Mouse (Mus musculus) CD4-positive, CD25-positive, alpha-beta regulatory T cell, adult 4 months (primary cell): ENCODE results near the gene Aicda. TPM values are rescaled to one million over a fixed set of nuclear protein-coding genes. Genes with fewer than 3 reads are reported as not detected.
"Not testable (repeated sequence)": the region's sequence is repeated elsewhere in the genome, so short reads cannot be mapped to it uniquely, and the experiment has no call there.

Experiments used
- ATAC-seq: one replicate; pipeline ENCODE4 v1.8.0; 2017
- polyA plus RNA-seq, 2 experiments: library from polyadenylated mRNA; unstranded; fragments of 100-300 nt; shearing (Covaris generic); gene quantifications; one replicate each; pipeline ENCODE4 v1.2.1; 2017

Aicda gene
- polyA plus RNA-seq, 2 experiments from 2014 or later: 0.66 to 1.6 TPM

DNA sequence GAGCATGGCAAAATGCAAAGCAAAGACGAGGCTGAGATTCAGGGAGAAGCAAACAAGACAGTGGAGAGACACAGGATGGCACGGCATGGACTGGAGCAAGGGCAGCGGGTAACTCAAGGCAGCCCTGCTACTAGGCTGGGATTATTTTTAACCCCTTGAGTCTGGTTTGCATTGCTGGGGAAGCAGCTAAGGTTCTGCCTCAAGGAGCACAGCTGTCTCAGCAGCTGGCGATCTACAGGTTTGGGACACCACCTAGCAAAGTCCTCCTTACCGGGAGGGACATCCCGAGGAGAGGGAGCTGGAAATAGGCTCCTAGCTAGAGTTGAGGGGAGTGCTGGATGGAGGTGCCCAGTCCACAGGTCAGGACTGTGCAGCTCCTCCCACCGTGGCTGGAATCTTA lies 1.7 kb downstream of the Aicda start:
- no peak for ATAC-seq

DNA sequence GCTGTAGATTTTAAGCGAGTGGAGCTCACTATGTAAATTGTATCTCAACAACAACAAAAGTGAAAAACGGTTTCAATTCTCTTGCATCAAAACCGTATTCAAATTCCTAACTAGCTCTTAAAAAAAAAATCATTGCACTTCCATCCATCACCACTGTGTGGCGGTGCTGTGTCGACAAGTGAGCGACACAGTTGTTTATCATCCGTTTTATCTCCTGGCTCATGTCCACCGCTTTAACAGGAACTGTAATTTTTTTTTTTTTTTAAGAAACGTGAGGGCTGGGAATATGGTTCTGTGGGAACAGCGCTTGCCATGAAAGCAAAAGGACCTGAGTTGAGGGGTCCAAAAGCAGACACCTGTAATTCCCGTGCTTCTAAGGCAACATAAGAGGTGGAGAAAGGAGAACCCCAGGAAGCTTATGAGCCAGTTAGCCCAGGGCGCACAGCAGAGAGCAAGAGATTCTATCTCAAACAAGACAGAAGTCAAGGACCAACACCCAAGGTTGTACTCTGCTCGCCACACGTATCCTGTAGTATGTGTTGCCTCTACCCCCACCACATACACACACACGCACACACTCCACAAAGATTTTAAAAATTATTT lies 3.5 kb downstream of the Aicda start:
- ATAC-seq: peak; percentile 80

DNA sequence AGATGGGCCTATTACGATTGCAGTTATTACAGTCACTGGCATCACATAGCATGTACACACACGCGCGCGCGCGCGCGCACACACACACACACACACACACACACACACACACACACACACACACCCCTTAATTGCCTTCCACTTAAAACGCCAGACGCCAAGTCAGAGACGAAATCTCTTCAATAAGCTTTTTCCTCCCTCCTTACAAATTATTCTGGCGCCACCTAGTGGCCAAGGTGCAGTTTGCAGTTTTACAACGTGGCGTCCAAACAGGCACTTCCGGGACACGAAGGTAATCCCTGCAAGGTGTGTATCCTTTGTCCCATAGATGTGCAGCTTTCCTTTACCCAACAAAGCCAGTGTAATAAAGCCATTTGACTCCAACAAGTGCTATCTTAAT lies 6.8 kb downstream of the Aicda start:
- ATAC-seq: peak; percentile 76

DNA sequence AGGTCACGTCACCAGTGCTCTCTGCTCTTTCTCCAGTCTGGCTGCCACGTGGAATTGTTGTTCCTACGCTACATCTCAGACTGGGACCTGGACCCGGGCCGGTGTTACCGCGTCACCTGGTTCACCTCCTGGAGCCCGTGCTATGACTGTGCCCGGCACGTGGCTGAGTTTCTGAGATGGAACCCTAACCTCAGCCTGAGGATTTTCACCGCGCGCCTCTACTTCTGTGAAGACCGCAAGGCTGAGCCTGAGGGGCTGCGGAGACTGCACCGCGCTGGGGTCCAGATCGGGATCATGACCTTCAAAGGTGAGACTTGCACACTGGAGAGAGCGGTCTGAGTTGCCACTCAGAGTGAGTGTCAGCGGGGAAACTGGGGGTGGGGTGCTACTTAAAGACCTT lies 7.4 kb downstream of the Aicda start:
- ATAC-seq: no peak

DNA sequence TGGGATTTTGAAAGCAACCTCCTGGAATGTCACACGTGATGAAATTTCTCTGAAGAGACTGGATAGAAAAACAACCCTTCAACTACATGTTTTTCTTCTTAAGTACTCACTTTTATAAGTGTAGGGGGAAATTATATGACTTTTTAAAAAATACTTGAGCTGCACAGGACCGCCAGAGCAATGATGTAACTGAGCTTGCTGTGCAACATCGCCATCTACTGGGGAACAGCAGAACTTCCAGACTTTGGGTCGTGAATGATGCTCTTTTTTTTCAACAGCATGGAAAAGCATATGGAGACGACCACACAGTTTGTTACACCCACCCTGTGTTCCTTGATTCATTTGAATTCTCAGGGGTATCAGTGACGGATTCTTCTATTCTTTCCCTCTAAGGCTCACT lies 8.9 kb downstream of the Aicda start:
- ATAC-seq: peak; percentile 70

DNA sequence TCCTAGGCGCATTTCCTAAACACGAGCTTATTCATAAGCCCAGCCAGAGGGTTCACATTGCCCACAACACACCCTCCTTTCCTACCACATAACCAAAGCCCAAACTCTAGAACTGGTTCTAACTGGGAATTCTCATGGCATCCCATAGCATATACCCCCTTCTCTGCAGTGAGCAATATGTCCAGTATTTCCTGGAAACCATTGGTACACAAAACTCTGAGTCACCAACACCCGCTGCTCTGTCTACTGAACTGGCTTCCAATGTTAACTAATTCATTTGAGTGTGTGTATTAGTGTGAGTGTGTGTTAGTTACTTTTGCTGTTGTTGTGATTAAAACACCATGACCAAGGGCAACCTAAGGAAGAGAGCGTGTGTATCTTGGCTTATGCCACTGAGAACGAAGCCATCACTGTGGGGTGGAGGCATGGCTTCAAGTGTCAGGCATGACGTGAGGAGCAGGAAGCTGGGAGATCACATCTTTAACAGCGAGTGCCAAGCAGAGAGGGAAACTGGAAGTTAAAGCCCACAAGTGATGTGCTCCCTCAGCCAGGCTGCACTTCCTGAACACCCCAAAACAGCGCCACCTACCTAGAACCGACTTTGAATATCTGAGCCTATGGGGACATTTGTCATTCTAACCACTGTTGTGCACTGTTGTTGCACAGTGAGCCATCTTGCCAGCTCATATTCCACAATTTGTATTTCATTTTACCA lies 11.6 kb downstream of the Aicda start:
- no peak for ATAC-seq

DNA sequence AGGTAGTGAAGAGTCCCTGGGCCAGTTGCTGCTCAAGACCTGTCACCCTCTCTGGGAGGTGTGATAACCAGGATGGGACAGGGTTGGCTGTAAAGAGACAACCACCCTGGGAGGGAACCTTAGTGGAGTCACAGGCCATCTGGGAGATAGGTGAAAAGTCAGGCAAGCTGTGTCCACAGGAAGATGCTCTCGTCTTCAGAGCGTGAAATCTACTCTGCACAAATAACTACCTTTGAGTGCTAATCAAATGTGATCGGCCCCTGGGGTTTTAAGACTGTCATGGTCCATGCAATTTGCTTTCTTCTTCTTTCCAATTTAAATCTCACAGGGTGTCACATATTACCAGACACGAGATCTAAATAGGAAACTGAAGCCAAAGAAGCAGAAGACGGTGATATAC lies 15.5 kb downstream of the Aicda start:
- ATAC-seq: no peak

DNA sequence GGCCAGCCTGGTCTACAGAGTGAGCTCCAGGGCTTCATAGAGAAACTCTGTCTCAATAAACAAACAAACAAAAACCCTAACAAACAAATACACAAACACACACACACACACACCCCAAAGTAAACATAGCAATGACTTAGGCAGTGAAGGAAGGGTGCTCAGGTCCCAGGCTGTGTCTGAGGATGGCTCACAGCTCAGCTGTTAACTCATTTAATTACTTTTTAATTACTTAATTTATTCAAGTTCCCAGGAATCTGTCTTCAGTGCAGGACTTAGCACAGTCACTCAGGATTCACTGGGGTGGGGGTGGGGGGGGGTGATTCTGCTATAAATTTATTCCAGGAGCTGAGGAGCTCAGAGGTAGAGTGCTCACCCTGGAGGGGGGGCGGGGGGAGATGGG lies 16.2 kb downstream of the Aicda start:
- no peak for ATAC-seq

DNA sequence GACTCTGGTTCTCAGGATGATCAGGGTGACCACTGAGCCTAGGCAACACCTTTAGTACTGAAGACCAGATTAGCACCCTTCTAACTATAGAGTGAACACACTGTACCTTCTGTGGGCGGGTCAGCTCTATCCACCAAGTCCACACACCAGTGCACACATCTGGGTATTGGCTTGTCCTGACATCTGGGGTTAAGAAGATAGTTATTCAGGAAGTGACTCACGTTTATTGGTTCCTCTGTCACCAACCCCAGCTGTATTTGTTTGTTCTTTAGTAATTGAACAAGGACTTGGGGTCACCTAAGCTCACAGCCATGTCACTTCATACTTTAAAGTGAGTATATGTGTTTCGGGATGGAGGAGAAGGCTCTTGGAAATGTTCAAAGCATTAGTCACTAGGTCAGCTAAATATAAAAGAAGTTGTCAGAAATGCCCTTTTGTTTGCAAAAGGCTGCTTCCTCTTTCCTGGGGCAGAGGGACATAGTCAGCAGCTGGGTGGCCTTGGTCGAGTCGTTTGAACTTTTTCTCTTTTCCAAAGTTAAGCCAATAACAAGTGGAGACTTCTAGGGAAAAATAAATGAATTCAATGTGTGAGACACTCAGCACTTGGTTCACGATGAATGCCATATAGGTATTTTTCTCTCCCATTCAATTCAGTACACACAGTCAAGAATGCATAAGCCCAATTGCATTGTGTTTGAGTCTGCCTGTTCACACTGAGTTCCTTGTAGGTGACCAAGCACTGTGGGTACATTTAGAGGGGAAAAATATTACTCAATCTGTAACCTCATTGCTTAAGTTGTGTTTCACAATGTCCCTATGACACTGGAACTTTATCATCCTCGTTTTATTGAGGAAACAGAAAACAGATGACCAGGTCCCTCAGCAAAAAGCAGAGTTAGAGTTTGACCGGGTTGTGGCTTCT lies 17.4 kb downstream of the Aicda start:
- no peak for ATAC-seq

DNA sequence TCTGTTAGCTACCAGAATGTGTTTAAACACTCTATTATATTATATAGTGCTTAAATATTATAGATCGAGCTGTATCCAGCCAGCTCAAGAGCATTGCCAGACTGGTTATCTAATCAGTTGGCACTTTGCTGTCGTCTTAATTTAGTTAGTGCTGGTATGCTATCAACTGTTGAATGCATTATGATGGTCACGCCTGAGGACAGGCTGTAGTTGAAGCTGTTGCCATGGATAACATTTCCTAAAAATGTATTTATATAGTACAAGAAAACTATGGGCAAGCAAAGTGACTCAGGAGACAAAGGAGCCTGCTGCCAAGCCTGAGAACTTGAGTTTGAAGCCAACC lies 18.0 kb downstream of the Aicda start:
- ATAC-seq: no peak

DNA sequence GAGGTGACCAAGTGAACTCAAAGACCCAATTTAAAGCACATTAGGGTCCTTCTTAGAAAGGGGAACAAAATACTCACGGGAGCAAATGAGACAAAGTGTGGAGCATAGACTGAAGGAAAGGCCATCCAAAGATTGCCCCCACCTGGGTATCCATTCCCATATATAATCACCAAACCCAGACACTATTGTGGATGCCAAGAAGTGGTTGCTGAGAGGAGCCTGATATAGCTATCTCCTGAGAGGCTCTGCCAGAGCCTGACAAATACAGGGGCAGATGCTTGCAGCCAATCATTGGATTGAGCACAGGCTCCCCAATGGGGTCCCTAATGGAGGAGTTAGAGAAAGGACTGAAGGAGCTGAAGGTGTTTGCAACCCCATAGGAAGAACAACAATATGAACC lies 21.4 kb downstream of the Aicda start:
- ATAC-seq: not testable (repeated sequence)

DNA sequence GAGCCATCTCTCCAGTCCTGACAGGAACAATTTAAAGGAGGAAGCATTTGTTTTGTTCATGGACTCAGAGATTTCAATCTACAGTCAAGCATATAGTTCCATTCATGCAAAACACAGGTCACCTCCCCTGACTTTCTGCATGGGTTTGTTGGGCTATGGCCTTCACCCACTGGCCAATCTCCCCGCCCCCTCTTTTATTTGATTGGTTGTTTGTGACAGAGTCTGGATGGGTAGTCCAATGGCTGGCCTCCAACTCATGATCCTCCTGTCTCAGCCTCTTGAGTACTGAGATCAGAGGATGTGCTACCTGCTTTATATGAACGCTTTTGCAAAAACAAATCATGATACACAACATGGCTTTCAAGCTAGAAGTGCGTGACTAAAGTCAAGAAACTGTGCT lies 23.4 kb downstream of the Aicda start:
- no peak for ATAC-seq

DNA sequence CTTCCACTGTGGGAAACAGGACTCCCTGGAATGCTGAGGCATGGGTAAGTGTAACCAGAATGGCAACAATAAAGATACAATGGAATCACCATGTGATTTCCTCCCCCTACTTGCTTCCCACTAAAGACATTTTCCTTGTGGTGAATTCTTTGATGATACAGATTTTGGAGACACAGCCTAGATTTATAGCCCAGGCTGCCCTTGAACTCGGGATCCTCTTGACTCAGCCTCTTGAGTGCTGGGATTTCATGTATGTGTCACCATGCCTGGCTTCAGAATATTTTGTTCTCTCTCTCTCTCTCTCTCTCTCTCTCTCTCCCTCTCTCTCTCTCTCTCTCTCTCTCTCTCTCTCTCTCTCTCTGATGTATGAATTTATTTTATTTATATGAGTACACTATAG lies 25.5 kb downstream of the Aicda start:
- no peak for ATAC-seq

DNA sequence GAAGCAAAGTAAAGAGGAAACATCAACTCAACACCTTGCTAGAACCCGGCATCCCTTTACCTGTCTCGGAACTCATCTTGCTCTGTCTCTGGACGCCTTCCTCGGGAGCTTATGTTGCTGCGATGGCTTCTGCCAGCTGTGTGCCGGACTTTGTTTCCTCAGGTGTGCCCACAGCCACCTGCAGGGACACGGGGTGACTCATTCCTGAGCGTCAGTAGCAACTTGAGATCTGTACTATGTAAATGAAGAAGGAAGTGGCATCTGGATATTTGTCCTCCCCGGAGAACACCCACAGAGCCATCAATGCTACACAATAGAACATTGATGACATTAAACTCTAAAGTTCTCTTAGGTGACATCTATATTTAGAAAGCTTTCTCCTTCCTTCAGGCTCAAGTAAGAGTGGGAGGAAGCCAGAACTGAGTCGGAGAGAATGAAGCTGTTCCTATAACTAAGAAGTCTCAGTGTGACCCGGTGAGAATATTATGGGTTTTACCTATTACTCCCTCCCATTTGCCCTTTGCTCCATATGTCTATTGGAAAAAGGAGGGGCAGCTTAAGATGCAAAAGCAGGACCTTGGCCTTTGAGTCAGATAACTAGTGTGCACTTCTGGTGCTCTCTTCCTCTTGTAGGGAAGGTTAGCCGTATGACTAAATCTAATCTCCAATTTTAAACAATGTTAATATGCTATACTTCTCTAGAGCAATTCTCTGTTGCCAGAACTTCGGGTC lies 37.6 kb downstream of the Aicda start:
- no peak for ATAC-seq

DNA sequence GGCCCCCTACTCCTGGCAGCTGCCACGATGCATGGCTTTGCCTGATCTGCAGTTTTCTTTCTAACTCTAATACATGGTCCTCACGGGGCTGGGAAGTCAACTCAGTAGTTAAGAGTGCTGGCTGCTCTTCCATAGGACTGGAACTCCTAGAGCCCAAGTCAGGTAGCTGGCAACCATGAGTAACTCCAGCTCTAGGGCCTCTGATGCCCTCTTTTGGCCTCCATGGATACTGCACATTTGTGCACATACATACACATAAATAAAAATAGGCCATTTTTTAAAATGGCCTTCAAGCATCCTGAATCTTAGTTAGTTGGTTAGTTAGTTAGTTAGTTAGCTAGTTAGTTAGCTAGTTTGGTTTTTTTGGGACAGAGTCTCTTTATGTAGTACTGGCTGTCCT lies 39.3 kb downstream of the Aicda start:
- no peak for ATAC-seq

DNA sequence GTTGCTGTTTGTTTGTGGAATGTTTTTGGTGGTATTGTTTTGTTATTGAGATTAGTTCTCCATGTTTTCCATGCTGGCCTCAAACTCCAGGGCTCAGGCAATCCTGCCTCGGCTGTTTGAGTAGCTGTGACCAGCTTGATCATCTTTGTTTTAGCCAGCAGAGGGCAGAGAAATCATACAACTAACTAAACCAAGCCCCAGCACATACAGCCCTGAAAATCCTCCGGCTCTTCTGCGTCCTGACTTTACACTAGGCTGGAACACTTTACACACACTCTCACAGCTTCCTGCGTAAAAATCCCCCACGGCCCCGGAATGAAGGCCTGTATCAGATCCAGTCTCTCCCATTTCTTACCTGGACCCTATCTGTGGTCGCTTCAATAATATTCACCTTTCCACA lies 42.0 kb downstream of the Aicda start:
- ATAC-seq: peak; percentile 32

DNA sequence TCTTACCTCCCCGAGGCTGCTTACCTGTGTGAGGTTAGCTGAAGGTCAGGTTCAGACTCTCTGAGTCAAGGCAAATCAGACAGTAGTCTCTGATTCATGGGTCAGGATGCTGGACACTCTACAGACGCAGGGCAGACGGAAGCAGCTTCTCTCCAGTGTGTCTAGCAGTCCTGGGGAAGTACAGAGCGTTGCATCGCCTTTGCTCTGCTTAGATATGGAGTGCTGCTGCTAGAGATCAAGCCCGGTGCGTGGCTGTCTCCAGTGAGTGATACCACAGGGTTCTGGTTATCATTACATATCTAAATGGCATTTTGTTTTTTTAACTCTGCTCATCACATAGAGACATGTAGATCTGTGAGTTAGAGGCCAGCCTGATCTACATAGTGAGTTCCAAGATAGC lies 43.0 kb downstream of the Aicda start:
- ATAC-seq: no peak

DNA sequence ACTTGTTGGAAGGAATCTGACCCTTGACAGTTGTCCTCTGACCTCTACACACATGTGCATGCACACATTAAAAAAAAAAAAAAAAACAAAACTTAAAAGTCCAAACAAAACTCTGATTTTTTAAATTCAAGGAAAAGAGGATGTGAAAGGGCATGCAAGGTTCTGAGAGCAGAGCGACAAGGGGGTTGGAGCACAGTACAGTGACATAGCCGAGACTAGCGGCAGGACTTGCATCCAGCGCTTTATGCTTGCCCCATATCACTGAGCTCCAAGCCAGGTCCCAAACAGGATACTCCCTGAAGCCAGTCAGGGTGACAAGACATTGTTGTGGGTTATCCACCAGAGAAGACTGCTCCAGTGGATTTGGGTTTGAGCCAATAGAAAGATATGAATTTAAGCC lies 44.4 kb downstream of the Aicda start:
- no peak for ATAC-seq

DNA sequence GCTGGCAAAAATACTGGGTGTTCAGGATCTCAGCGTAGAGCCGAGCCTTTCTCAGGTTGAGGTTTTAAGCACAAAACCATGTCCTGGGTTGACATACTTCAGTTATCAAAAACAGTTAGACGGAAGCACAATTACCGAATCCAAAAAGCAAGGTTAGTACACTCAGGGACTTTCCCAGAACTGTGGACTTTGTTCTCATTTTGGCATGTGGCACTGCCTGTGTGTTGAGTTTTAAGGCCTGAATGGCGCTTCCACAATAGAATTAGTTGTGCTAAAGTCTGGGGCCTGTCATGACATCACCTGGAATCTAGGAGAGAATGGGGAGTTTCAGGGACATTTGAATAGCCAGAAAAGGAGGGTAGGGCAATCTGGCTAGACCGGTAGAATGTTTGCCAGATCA lies 44.8 kb downstream of the Aicda start:
- peak; percentile 8 for ATAC-seq

DNA sequence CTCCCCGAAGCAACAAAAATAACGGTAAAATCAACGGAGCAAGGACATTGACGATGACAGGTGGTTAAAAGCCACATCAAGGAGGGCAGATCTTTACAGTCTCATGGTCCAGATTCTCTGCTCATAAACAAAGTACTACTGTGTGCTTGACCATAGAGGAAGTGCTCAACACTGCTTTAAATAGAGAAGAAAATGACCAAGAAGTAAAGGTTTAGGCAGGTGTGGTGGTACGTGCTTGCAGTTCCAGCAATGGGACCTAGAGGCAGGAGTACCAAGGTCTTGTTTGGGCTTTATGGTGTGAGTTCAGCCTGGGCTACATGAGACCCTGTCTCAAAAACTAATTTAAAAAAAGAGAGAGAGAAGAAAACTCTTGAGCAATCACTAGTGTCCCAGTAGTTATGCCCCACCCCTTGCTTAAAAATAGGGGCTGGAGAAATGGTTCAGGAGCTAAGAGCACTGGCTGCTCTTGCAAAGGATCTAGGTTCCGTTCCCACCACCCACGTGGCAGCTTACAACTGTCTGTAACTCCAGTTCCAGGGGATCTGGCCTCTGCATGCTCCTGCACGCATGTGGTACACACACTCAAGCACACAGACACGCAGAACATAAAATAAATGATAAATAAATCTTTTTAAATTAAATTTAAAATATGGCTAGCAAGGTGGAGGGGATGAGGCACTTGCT lies 45.6 kb downstream of the Aicda start:
- no peak for ATAC-seq

DNA sequence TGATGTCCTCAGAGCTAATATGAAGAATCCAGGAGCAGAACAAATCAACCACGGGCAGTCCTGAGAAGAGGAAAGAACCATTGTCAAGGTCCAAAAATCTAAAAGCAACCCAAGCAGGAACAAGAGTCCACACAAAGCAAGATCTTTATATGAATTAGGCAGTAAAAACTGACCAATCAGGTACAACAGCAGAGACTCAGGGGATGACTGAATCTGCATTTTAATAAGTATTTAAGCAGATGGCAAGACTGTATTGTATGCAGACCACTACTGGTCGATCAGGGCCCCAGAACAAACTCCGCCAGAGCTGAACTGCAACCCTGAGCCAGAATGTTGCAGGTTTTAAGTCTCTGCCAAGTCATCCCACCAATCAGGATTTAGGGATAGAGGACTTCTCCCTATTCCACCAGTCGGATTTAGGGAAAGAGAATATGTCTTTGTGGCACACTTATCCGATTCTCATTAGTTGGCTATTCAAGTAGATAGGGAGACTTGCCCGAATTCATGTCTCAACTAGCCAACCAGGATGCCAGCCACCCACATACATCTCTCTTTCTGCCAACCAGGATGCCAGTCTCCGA lies 46.6 kb downstream of the Aicda start:
- ATAC-seq: no peak

DNA sequence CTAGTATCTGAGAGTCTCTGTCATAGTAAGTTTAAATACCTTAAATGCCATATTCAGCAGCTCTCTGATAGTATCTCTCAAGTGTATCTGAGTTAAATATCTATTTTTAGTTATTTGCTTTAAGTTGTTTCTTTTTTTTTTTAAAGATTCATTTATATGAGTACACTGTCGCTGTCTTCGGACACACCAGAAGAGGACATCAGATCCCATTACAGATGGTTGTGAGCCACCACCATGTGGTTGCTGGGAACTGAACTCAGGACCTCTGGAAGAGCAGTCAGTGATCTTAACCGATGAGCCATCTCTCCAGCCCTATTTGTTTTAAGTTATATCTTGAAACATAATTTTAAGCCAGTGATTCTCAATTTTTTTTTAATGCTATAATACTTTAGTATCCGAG lies 47.4 kb downstream of the Aicda start:
- no peak for ATAC-seq
